Mouse (Mus musculus): Measurements from ENCODE around the gene Hnrnpc. TPM values are rescaled to one million over a fixed set of nuclear protein-coding genes. Genes with fewer than 3 reads are reported as not detected.
"Not testable (repeated sequence)": the region's sequence is repeated elsewhere in the genome, so short reads cannot be mapped to it uniquely, and the experiment has no call there.

Hnrnpc gene
- total RNA-seq, 2 experiments from 2014 or later, result 226 to 228 TPM

DNA sequence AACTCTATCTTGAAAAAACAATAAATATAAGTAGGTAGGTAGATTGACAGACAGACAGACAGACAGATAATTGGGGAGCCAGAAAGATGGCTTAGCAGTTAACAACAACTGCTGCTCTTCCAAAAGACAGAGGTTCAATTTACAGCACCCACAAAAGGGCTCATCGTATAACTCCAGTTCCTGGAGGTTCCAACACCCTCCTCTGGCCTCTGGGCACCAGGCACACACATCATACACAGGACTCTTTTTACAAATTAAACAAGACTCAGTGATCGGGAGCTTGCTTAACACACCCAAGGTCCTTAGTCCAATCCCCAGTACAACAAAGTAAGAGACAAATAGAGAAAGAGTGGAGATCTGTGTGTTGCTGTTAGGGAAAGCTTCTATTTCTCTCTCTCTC is 1.5 kb upstream of the Hnrnpc start:
- no peak for DNase-seq (ENCODE audit: low spot score in 2 of 2)
- intact Hi-C loops (cut with DNase I), result loop anchor here (2.0 kb wide), 1 partner anchor 85 kb away; the partner anchor contains the start of gene Zfp219

DNA sequence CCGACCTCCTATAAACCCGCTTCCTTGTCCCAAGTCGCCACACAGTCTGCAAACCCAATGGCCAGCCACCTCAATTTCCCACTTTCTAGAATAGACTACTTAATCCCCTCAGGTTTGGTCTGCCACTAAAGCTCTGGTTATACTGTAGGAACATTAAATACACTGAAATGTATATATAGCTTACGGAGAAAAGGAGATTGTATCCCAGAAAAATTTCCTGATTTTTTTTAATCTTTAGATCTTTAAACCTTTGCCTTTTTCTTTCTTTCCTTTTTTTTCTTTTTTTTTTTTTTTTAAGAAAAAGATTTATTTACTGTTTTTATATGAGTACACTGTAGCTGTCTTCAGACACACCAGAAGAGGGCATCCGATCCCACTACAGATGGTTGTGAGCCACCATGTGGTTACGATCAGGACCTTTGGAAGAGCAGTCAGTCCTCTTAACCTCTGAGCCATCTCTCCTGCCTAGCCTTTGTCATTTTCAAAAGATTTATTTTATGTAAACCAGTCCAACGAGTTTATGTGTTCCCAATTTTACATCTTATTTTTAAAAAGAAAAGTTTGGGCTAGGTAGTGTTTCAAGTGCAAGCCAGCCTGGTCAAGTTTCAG is 953 bp upstream of the Hnrnpc start:
- intact Hi-C loops (cut with DNase I), result loop anchor here (2.0 kb wide), 1 partner anchor 84 kb away; the partner anchor contains the start of gene Zfp219
- DNase-seq (ENCODE audit: low spot score in 2 of 2), result no peak

DNA sequence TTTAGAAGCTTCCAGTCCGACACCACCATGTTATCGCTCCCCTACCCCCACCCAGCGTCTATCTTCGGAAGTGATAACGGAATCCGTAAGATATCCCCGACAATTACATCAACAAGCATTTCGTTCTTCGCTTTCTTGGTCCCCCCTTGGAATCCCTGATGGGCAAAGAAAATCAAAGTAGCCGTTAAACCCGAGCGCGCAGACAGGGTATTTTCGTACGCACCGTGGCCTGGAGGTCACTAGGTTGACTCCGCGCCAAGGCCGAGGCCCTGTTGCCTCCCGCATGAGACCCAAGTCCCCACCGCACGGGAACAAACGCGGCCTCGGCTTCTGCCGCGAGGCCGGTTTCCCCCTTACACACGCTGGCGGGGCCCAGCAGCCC is 363 bp downstream of the Hnrnpc start:
- intact Hi-C loops (cut with DNase I), result no loop called here
- DNase-seq (ENCODE audit: low spot score in 2 of 2), result peak in 1 of 2 experiments; percentile 36

DNA sequence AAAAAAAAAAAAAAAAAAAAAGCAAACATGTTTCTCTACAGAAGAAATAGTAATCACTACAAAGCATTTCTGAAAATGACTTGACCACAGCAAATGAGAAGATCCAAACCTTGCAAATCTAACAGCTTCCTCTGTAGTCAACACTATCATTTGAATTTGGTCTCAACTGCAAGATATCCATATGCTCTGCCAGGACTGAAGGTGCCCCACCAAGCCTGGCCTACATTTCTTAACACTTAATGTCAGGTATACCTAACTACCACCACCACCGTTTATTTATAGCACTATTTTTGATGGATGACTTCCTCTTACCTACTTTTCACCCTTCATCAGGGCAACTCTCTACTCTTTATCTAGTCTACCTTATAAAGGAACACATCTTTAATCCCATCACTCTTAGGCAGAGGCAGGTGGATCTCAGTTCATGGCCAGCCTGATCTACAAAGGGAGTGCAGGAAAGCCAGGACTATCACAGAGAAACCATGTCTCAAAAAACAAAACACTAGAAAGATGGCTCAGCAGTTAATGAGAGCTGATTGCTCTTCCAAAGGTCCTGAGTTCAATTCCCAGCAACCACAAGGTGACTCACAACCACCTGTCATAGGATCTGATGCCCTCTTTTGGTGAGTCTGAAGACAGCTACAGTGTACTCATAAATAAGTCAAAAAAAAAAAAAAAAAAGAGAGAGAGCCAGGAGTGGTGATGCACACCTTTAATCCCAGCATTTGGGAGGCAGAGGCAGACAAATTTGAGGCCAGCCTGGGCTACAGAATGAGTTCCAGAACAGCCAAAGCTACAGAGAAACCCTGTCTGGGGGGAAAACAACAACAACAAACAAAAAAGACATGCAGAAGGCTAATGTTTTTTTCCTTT is 2.3 kb downstream of the Hnrnpc start:
- intact Hi-C loops (cut with DNase I), result no loop called here
- DNase-seq (ENCODE audit: low spot score in 2 of 2), result no peak

DNA sequence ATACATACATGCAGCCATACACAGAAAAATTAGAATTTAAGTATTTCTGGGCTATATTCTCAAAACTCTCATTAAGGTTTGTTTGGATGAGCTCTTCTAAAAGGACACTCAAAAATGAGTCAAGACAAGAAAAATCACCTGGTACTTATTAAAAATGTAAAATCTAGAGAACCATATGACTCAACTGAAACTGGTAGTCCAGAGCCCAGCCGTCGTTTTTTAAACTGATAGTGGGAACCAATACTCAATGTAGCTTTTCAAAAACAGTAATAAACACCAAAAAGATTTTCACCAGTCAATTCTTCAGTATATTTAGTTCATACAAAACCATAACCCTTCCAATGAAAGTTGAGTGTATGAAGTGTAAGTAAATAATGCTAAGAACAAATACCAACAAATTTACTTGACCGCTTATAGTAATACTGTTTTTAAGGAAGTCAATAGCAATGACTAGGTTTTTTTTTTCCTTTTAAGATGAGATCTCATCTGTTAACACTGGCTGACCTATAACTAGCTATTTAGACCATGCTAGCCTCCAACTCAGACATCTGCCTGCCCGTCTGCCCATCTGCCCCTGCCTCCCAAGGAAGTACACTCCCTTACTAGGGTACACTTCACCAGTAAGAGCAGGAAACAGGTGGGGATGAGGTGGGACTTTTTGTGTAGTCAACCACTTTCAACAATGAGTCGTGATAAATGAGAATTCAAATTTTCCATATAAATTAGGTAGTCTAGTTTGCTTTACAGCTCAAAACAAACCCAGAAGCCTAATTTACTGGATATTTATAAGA is 3.5 kb downstream of the Hnrnpc start:
- intact Hi-C loops (cut with DNase I), result no loop called here
- DNase-seq (ENCODE audit: low spot score in 2 of 2), result no peak

DNA sequence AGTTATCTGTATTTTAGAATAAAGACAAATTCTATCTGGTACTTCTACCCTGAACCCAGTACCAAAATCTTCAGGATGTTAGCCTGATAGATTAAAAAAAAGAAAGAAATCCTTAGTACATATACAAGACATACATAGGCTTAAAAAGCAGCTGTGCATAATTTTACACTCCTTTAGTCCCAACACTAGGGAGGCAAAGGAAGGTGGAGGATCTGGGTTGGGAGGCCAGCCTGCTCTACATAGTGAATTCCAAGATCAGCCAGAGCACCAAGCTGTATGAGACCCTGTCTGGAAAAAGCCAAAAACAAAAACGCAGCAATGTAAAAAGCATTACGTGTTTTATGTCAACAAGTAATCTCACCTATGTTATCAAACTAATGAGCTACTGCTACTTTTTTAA is 4.3 kb downstream of the Hnrnpc start:
- DNase-seq (ENCODE audit: low spot score in 2 of 2), result no peak
- intact Hi-C loops (cut with DNase I), result no loop called here

DNA sequence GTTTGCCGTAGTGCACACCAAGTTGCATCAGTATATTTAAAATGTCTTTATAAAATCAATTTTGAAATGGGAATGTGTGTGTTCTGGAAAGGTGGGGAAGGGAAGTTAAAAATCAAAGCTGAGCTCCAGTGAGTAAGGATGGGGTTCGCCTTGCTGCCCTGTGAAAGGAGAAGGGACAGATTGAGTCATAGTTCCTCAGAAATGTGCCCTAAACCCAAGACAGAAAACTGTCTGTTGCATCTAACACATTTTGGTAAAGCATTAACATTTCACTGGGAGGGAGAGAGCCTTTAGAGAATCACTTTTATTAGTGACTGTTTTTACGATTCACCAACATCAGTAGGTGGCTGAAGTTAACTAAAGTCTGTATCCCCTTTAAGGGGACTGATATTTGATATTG is 5.4 kb downstream of the Hnrnpc start:
- intact Hi-C loops (cut with DNase I); DNase-seq (ENCODE audit: low spot score in 2 of 2): not testable (repeated sequence)

DNA sequence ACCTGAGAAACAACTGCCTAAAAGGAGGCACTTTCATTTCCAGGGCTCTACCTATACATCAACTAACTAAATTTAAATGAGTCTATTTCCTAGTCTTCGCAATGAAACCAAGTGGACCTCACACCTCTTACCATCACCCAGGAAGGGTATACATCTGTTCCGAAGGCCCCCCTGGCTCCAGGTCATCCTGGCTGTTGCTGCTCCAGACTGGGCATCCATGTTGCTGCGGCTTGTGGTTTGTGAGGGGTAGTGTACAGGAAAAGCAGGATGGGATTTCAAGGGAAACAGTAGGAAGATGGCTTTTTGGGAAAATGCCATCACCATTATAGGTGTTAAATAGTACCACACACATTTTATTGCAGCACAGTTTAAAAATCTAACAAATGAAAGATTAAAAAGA is 6.6 kb downstream of the Hnrnpc start:
- intact Hi-C loops (cut with DNase I); DNase-seq (ENCODE audit: low spot score in 2 of 2): not testable (repeated sequence)

DNA sequence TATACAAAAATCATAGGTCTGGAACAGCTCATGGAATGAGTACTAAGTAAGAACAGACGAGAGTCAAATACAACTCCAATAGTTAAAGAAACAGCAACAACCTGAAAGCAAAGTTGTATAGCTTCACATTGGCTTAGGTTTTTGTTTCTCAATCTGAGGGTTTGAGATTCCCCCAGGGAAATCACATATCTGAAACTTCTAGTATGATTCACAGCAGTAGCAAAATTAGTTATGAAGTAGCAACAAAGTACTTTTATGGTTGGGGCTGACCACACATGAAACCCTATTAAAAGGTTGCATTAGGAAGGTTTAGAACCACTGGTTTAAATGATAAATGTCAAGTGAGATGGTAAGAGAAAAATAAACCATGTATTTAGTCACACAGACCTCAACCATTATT is 9.3 kb downstream of the Hnrnpc start:
- intact Hi-C loops (cut with DNase I), result no loop called here
- no peak for DNase-seq (ENCODE audit: low spot score in 2 of 2)

DNA sequence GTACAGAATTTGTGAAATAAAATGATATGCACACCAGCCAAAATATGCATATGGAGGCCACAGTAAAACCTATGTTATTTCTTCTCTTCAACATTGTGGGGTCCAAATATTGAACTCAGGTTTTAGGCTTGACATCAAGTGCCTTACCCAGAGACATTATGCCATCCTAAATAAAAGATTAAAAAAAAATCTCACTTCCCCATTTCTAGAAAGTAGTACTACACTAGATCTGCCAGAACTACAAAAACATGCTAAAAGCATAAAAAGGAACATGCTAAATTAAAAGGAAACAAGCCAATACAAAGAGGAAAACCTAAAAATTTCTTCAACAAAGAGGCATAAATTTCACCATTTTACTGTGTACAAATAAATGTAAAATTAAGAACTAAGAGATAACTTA is 20.7 kb downstream of the Hnrnpc start:
- intact Hi-C loops (cut with DNase I), result no loop called here
- no peak for DNase-seq (ENCODE audit: low spot score in 2 of 2)

DNA sequence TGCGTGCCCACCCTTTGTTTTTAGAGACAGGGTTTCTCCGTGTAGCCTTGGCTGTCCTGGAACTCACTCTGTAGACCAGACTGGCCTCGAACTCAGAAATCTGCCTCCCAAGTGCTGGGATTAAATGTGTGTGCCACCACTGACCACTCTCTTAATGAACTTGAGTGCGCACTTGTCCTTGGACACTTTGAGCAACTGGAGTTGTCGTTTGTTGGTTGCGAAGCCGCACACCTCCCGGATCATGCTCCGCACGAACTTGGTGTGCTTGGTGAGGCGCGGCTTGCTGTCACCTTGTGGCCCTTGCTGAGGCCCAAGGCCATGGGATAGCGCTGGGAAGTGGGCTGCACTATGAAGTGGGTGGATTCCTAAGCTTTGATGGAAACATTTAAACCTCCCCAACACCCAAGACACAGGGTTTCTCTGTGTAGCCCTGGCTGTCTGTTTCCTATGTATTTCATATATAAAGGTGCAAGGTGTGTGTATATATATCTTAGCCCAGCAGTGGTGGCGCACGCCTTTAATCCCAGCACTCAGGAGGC is 32.2 kb downstream of the Hnrnpc start:
- no peak for DNase-seq (ENCODE audit: low spot score in 2 of 2)
- intact Hi-C loops (cut with DNase I), result loop anchor here (5.0 kb wide), 1 partner anchor 91 kb away; no protein-coding TSS in a partner anchor

DNA sequence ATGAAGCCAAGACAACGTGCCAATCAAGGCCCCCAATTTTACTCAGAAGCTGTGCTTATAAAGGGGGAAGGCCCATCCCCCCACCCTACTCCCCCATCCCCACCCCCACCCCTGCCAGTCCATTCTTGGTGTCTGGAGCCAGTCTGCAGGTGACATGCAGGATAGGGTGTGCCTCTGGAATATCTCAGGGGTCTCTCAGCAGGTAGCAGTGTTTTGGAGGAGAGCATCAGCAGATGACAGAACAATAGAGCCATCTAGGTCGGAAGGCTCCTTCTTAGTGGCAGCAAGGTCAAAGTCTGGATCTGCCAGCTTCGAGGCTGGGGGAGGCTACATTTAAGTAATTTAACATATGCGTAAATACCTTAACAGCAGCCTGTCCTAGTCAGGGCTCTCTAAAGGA is 37.7 kb downstream of the Hnrnpc start:
- intact Hi-C loops (cut with DNase I), result no loop called here
- no peak for DNase-seq (ENCODE audit: low spot score in 2 of 2)

DNA sequence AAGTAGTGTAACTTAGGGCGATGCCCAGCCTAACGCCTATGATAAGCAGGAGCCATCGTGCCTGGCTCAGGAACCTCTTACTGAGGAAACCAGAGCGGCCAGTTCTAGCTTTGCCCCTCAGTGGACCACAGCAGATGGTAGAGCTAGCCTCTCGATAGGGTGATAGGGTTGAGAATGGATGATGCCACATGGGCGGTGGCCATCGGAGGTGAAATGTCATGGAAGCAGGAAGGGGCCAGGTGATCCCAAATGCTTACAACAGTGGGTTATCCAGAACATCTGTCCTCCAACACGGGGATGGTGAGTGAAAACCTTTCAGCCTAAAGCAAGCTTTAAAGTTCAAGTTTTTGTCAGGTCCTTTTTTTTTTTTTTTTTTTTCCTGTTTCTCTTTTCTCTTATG is 42.0 kb downstream of the Hnrnpc start:
- intact Hi-C loops (cut with DNase I), result no loop called here
- no peak for DNase-seq (ENCODE audit: low spot score in 2 of 2)

DNA sequence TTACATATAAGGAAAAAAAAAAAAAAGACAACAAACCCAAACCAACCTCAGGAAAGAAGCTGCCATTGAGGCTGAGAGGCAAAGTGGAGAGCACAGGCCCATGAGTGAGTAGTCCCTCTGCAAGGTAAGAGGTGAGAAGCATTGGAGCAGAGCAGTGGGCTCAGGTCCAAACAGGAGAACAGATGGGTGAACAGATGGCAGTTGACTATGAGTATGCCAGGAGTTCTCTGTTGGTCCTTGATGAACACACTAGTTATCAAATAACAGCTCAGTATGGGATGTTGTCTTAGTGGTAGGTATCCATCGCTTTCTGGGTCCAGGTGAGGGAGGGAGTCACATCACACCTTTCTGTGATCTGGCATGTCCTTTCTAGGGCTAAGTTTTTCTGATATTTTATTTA is 43.0 kb downstream of the Hnrnpc start:
- intact Hi-C loops (cut with DNase I), result no loop called here
- DNase-seq (ENCODE audit: low spot score in 2 of 2), result peak in 1 of 2 experiments; percentile 26

DNA sequence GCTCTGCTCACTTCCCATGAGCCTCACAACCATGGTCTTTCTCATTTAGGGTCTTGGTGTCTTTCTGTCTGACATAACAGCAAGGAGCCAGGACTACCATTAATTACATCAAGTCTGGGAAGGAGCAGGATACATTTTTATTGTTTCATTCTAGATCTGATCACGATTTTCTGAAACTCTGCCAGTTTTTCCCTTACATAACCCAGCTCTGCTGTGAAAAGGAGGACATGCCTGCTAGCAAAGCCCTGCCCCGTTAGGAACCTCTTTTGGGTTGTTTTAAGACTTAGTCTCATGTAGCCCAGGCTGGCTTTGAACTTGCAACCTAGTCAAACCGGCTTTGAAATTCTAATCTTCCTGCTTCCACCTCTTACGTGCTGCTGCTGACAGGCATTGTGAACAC is 43.8 kb downstream of the Hnrnpc start:
- no peak for DNase-seq (ENCODE audit: low spot score in 2 of 2)
- intact Hi-C loops (cut with DNase I), result no loop called here

DNA sequence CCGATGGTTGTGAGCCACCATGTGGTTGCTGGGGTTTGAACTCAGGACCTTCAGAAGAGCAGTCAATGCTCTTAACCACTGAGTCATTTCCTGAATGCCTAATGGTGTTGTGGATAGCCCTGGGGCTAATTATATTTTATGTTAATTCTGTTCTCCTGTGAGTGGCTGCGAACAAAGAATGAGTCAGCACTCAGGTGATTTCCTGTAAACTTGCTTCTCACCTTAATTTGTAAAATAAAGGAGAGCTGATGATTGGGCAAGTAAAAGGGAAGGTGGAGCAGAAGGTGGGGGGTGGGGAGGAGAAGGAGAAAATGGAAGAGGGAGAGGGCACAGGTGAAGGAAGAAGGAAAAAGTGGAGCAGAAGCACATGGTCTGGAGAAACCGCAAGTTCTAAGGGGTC is 51.1 kb downstream of the Hnrnpc start:
- intact Hi-C loops (cut with DNase I); DNase-seq (ENCODE audit: low spot score in 2 of 2): not testable (repeated sequence)

DNA sequence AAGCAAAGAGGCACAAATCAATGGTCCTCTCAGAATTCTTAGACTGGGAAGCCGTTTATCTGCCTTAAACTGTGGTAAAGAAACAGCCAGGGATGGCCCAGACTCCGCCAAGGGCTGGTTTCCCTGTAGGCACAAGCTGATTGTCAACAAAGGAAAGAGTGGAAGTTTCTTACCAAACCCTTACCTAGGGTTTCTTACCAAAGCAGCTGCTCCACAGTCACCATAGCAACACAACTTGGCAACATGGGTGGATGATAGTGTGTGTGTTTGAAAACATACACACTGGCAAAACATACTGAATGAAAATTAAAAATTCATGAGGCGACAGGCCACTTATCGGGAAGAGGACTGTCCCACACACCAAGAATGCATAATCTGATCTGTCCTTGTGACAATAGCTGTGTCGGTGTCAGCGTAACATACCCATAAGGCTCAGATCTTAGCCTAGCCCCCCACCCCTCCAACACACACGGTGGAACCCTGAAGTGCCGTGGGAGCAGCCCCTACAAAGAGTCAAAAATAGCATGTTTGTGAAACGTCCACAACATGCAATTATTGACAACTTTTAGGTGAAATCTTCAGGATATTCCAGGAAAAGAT is 57.8 kb downstream of the Hnrnpc start:
- intact Hi-C loops (cut with DNase I), result no loop called here
- no peak for DNase-seq (ENCODE audit: low spot score in 2 of 2)

DNA sequence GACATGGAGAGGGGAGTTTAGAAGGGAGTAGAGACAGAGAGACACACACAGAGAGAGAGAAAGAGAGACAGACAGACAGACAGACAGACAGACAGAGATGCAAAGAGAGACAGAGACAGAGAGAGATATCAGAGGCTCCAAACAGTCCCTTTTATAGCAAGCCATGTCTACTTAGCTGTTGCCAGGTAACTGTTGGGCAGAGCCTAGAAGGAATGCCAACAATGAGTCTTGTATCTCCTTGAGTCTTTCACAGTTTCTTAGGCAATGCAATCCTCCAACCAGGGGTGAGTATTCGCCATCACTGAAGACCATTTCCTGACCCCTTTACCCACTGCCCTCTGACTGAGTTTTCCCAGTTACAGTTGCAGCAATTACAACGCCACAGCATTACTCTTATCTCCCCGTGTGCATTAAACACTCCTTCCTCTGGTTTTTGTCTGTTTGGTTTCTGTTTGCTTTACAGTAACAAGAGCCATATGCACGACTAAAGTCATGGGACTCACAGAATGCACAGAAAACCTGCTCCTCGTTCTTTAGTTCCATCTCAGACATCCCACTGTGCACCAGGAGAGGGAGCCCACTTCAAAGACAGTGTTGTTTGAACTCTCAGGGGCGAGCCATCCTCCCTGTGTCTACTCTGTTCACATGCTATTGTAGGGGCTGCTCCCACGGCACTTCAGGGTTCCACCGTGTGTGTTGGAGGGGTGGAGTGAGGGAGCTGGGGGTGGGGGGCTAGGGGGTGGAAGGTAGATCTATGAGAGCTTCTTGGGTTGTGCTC is 58.7 kb downstream of the Hnrnpc start:
- intact Hi-C loops (cut with DNase I), result no loop called here
- peak in 1 of 2 experiments; percentile 14 for DNase-seq (ENCODE audit: low spot score in 2 of 2)

DNA sequence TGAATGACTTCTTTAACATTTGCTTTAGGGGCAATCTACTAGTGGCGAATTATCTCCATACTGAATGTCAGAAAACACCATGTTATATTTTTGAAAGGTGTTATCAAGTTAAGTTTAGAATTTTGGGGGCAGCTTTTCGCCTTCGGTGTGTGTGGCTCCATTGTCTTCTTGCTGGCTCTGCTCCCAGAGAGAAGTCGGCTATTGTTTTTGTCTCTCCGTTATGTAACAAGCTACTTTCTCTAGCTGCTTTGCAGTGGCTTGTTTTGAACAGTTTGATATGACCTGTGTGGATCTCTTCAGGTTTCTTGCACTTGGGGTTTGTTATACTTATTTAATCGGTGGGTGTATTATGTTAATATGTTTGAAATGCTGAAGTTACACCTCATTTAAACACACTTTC is 60.4 kb downstream of the Hnrnpc start:
- intact Hi-C loops (cut with DNase I), result no loop called here
- peak in 1 of 2 experiments; percentile 46 for DNase-seq (ENCODE audit: low spot score in 2 of 2)

Data from left cerebral cortex, postnatal 25 days (tissue).